Mouse (Mus musculus): Measurements from ENCODE around the gene Lamtor5.

Lamtor5 gene

GRCm38 (mm10) chr3:107278479-107279269, at the start of gene Lamtor5:
Gene Lamtor5 (plus strand): TSS chr3:107278858.
- DNase-seq: peak; percentile 86

- no peak for DNase-seq
Measured at GRCm38 (mm10) chr3:107229221-107229620, 49.4 kb upstream of the Lamtor5 start.

- DNase-seq: no peak
Measured at GRCm38 (mm10) chr3:107229822-107230221, 48.8 kb upstream of the Lamtor5 start.

GRCm38 (mm10) chr3:107230527-107230926, 48.1 kb upstream of the Lamtor5 start, which contains the start of gene A630076J17Rik:
Gene A630076J17Rik (plus strand): TSS chr3:107230614.
- no peak for DNase-seq

GRCm38 (mm10) chr3:107231202-107231601, 47.5 kb upstream of the Lamtor5 start:
- DNase-seq: no peak

GRCm38 (mm10) chr3:107233351-107233813, 45.3 kb upstream of the Lamtor5 start:
- DNase-seq: peak; percentile 69

GRCm38 (mm10) chr3:107233945-107234344, 44.7 kb upstream of the Lamtor5 start:
- DNase-seq: no peak

- no peak for DNase-seq
Measured at GRCm38 (mm10) chr3:107238051-107238450, 40.6 kb upstream of the Lamtor5 start.

- no peak for DNase-seq
Measured at GRCm38 (mm10) chr3:107238471-107238980, 40.1 kb upstream of the Lamtor5 start.

GRCm38 (mm10) chr3:107239607-107240006, 39.1 kb upstream of the Lamtor5 start, which contains the start of gene Prok1:
Gene Prok1 (minus strand): TSS chr3:107239707.
- DNase-seq: no peak

- no peak for DNase-seq
Measured at GRCm38 (mm10) chr3:107241389-107242094, 37.1 kb upstream of the Lamtor5 start.

- no peak for DNase-seq
Measured at GRCm38 (mm10) chr3:107246876-107247275, 31.8 kb upstream of the Lamtor5 start.

GRCm38 (mm10) chr3:107249042-107249441, 29.6 kb upstream of the Lamtor5 start:
- no peak for DNase-seq

- no peak for DNase-seq
Measured at GRCm38 (mm10) chr3:107250320-107250719, 28.3 kb upstream of the Lamtor5 start.

- no peak for DNase-seq
Measured at GRCm38 (mm10) chr3:107252035-107252434, 26.6 kb upstream of the Lamtor5 start.

GRCm38 (mm10) chr3:107253925-107254324, 24.7 kb upstream of the Lamtor5 start:
- DNase-seq: no peak

- no peak for DNase-seq
Measured at GRCm38 (mm10) chr3:107255992-107256391, 22.7 kb upstream of the Lamtor5 start.

- no peak for DNase-seq
Measured at GRCm38 (mm10) chr3:107256724-107257123, 21.9 kb upstream of the Lamtor5 start.

- no peak for DNase-seq
Measured at GRCm38 (mm10) chr3:107257924-107258323, 20.7 kb upstream of the Lamtor5 start.

- DNase-seq: no peak
Measured at GRCm38 (mm10) chr3:107260956-107261850, 17.5 kb upstream of the Lamtor5 start.

GRCm38 (mm10) chr3:107261851-107262165, 16.9 kb upstream of the Lamtor5 start:
- no peak for DNase-seq

GRCm38 (mm10) chr3:107266814-107267345, 11.8 kb upstream of the Lamtor5 start:
- no peak for DNase-seq
